Mouse (Mus musculus) heart, postnatal 4 days (tissue): Measurements from ENCODE around the gene 3110082J24Rik. TPM values are rescaled to one million over a fixed set of nuclear protein-coding genes. Genes with fewer than 3 reads are reported as not detected.

Source experiments
- DNase-seq: peaks from one replicate; pipeline ENCODE4 v3.0.0; 2021
- total RNA-seq, 2 experiments: library from RNA; stranded (reverse); gene quantifications; 2 replicates each; pipeline ENCODE4 v1.2.3; 2021

The 3110082J24Rik gene
- total RNA-seq = not detected

DNA sequence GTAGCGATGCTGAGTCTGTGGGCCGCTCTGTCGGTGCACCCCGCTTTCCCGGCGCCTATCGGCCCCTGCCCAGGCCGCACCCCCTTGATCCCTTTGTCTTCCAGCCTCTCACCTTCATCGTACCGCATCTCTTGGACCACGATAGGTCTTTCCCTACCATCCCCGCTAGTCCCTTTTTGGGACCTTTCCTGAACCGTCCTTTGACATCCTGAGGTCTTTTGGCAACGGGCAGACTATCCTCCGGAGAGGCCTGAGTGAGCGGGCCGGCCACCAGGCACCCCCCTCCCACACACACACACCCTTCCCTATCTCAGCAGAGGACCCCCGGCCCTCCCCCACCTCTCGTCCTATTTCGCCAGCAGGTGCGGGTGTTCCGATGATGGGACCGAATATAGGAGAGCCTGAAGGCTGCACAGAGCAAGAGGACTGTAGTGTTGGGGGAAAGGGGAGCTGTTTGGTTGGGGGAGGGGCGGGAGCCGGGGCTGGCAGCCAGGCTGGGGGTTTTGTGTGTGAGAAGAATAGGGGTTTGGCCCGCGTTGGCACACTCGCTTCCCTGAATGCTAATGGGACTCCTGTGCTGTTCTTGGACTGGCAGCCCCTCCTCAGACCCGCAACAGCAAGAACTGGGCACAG, at the start of gene 3110082J24Rik:
3110082J24Rik (minus strand) TSS at position 419 of the 633 bp plus-strand sequence.
- DNase-seq = no peak

DNA sequence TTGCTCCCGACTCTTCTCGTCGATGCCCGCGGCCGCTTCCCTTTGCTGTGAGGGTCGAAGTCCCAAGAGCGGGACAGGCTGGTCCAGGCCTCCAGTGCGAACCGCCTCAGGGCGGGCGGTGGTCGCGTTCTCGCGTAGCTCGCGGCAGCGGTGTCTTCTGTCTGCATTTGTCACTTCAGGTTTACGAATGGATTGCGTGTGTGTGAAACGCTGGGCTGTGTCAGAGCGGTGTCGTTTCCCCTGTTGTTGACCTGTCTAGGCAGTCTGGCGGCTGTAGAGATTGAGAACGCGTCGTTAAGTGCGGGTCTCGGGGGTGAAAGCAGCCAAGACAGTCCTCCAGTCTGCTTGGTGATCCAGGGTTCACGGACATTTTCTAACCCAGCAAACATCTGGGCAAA, 49.5 kb upstream of the 3110082J24Rik start:
- DNase-seq = no peak

DNA sequence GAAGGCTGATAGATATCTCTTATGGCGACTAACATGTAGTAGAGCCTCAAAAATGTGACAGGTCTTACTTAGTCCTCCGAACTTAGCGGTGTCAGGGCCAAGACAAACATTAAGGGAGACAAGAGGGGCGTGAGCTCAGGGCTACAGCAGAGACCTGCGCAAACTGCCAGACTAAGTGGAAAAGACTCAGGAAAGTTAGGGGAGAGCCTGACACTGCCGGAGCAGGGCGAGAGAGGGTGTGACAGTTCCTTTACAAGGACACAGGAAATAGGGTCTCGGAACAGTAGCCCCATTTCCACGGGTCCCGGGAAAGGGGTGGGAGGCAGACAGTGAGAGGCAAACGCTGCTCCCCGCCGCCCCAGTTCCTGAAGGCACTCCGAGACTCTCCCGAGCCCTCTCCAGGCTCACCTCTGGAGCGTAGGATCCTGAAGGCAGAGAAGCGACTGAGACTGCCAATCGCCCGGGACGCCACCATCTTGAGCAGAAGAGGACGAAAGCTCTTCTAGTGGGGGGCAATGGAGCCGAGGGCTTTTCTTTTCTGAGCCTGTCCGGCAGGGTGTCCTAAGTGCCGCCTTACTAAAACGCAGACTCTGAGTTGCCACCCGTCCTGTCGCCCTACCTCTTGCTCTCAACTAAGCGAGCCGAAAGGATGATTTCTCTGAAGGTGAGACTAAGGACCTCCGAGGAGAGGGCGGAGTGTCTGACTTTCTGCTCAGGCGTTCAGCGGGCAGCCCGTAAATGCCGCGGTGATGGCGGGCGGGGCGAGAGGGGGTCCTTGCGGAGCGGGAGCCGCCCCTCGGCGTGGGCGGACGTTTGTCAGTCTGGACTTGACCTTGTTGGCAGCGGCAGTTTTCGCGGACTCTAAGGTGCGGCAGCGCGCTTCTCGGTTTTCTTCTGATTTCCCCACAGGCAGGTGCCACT, 48.8 kb upstream of the 3110082J24Rik start, which contains the start of the genes Hadha and Hadhb:
Hadha (minus strand) TSS at position 689 of the 921 bp plus-strand sequence.
Hadhb (plus strand) TSS at position 775 of the 921 bp plus-strand sequence.
- DNase-seq = peak; percentile 96

DNA sequence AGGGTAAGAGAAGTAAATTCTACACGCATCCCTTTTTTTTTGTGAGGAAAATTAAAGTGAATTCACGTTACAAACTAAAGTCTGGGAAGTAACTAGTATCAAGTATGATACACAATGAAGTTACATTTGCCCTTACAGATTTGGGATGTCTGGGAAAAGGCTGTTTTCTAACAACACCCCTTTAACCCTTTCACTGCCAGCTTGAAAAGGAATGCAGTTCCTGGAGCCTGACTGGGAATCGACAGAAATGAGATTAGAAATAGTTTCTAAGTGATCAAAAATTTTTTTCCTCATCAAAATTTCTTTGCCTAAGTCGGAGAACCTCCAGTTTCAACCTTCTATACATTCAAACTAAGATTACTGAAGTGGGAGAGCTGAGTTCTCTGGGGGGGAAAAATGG, 48.1 kb upstream of the 3110082J24Rik start:
- DNase-seq = no peak

DNA sequence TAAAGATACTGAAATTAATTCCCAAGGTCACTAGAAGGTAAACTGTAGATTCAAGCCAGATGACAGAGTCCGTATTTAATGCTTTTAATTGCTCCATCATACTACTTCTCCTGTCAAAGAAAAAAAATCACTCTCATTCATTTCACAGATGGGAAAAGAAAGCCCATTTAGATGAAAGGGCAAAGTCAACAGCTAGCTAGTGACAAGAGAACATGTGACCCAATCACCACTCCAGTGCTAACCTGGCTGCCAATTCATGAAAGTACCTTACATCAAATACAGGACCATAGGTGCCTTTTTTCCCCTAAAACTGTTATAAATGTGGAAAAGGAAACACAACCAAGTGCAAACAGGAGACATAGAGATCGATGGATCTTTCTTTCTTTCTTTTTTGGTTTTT, 47.3 kb upstream of the 3110082J24Rik start:
- DNase-seq = no peak

DNA sequence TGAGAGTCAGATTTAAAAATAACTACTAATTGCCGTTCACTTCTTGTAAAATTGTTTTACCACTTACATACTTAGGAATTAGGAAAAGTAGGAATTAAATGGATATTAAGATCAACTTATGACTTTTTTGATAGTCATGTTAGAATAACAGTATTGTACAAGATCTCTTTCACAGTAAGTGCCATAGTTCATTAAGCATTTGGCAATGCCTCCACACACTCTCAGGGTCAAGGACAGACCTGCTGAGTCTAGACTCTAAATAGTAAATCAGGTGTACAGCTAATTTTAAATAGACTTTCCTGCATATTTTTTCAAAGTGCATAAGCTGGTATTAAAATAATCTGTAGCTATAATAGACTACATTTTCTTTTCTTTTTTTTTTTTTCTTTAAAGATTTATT, 46.5 kb upstream of the 3110082J24Rik start:
- DNase-seq = no peak

DNA sequence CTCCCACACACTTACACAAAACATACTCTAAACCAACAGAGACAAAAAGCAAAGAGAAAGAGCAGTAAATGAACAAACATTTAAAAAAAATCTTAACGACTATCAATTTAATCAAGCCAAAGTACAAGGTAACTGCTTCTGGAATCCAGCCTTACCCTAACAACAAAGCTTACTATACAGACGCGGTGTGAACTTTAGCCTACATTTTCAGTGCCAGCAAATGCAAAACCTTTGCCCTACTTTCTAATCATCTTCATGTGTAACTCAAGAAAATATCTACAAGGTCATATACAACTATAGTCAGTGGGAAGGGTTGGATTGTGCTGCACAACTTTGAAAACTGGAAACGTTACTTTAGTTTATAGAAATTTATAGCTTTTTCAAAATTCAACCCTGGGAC, 46.1 kb upstream of the 3110082J24Rik start:
- DNase-seq = peak; percentile 49

DNA sequence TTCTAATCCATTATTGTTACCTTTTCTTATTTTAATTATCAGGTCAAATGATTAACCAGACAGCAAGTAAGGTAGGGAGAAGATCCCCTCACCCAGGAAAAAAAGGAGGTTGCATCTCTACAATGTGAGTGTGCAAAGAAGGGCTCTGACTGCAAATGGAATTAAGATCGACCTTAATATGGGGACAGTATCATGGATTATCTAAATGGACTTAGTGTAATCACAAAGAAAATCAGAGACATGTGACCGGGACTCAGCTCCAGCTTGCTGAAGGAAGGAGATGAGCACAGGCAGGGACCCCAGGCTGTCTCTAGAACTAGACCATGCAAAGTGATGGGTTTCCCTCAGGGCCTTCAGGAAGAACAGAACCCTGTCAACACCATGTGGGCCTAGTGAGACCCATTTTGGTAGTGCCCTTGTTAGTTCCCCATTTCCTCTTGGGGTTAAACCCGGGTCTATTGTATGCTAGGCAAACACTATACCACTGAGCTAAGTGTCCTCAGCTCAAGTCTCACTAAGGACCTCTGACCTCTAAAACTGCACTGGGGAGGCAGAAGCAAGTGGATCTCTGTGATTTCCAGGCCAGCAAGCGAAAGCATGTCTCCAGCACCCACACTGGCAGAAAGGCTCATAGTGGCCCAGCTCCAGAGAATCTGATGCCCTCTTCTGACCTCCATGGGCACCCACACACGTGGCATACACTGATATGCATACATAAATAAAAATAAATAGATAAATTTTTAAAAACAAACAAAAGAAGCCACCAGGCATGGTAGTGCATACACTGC, 42.4 kb upstream of the 3110082J24Rik start:
- DNase-seq = no peak

DNA sequence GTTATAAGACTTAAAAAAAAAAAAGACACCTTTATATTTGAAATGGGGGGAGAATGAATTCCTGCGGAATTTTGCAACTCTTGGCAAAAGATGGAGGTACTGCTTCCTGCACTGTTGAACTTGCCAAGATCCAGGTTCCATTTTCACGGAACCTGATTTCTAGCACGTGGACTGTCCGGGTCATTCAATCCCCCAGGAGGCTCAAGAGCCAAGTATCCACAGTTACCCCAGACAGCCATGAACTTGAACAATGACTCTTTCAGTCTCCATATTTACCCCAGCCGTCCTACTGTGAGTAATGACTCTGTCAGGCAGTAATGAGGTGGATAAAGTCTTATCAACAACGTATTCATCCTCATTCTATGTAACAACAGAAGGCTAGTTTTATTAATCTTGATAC, 40.6 kb upstream of the 3110082J24Rik start:
- DNase-seq = no peak

DNA sequence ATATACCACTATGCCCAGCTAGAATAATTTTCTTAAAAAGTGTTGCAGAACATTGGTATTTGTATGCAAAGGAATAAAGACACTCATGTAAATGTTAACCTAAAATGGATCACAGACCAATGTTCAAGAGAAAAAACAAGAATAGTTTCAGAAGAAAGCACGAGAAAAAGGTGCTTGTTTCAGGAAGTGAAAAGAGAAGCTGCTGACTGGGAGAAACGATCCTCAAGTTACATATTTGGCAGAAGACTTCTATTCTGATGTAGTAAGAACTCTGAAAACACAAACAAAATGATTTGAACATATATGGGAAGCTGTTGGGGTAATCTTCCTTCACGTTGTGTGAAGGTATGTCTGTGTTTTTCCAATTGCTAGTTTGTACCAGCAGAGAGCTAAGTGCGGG, 32.3 kb upstream of the 3110082J24Rik start:
- no peak for DNase-seq

DNA sequence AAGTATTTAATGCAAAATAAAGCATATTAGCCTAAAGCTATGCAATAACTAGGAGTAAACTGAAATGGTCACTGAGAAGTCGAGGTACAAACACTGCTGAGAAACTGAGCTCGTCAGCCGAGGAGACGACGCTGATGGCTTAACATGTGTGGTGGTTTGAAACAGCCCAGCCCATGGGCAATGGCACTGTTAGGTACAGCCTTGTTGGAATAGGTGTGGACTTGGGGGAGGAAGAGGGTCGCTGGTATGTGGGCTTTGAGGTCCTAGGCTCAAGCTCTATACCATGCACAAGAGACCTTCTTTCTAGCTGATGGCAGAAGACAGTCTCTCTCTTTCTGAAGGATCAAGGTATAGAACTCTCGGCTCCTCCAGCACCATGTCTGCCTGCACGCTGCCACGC, 31.4 kb upstream of the 3110082J24Rik start:
- no peak for DNase-seq

DNA sequence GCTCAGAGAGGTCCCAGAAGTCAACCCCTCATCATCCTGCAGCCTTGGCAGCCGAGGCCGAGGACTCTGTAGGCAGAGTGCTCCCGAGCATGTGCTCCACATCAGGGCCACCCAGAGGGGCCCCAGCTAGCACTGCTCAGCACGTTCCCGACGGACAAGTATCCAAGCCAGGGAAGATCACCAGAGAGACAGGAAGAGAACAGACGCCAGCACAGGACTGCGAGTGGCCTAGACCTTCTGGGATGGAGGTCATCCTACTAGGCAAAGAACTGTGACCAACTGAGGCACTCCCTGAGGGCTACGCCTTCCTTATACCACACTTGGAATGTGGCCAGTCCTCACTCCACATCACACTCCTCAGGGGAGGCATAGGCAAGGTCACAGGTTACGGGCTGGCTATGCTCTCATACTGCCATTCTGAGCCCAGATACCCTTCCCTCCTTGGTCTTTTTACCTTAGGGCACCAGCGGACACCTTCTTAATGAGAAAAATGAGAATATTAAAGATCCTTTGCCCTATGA, 29.9 kb upstream of the 3110082J24Rik start:
- DNase-seq = no peak

DNA sequence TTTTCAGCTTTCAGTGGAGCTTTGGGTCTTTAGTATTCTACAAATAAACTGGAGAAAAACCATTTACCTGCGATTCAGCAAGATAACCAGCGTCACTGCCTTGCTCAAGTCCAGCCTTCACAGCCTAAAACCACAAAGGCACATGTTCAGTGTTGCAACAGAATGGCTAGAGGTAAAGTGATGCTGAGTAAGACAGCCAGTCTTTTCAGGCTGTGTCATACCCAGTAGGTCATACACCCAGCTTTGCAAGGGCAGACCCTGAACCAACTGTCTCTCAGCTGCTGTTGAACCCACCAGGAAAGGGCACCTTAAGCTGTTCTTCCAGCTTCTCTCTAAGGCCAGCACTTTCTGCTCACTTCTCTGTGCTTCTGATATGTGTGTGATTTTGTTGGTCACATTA, 26.3 kb upstream of the 3110082J24Rik start:
- no peak for DNase-seq

DNA sequence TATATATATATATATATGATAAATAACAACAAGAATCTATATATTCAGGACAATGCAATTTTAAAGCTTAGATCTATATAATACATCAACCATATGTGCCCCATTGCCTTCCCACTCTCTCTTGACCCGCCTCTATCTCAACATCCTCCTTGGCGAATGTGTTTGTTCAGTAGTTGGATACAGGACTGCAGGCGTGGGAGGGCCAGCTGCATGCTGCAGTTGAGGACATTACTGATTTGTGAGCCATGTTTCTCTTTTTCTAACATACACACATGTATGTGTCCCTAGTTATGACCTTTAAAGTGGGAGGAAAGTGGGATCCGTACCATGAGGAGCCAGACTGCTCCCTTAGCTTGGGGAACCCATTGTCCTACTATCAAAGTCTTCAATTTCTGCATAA, 25.4 kb upstream of the 3110082J24Rik start:
- DNase-seq = no peak

DNA sequence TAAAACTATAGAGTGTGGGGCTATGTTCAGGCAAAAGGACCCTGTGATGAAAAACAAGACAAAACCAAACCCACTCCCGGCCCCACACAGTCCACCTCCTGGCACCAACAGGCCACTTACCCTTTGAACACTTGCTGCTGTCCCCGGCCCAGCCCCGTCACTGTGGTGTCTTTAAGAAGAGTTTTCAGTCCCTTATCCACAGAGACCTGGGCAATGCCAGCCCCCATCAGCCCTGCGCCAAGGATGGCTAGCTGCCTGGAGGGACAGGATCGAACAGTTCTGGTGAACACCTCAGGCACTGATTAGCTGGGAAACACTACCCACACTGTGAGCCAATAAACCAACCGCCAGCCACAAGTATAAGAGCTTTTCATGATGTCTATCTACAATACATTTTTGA, 22.8 kb upstream of the 3110082J24Rik start:
- DNase-seq = no peak

DNA sequence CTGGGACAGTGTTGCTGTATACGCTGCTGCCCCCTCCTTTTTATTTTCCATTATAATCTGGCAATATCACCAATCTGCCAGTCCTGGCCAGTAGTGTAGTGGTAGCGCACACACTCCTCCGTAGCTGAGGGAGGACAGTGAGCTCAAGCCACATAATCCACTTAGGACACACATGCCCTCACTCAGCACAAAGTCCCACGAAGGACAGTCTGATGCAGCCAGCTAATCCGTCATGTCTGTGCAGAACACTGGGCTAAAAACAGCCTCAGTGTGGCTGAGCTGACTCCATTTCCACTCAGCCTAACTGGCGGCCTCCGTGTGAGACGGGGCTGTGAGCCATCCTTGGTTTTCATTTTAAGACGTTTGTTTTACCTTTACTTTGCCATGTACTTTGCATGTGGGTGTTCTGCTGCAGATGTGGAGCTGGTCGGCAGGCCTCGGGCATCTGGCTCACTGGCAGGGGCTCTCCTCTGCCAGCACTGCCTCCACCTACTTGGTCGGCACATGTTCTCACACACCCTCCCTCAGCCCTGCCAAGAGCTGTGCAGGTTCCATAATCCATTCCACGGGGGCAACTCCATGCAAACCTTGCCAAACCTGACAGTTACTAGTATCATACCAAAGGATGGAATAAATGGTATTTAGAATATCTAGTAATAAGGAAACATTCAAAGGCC, 22.2 kb upstream of the 3110082J24Rik start:
- DNase-seq = no peak

DNA sequence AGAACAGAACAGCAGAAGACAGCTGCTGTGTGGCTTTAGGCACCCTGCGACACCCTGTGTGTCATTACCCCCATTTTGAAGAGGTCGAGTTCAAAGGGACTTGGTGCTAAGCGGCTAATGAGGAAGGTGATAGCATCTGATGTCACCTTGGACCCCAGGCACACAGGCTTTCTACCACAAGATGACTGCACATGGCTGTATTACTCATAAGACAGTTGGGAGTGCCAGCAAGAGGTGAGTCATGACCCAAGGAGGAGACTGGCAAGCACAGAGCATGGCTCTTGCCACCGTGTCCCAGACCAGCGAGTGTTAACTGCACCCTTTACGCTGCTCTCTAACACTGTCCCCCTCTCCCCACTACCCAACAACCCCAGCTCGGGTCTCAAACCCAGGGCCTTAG, 20.9 kb upstream of the 3110082J24Rik start:
- DNase-seq = no peak

DNA sequence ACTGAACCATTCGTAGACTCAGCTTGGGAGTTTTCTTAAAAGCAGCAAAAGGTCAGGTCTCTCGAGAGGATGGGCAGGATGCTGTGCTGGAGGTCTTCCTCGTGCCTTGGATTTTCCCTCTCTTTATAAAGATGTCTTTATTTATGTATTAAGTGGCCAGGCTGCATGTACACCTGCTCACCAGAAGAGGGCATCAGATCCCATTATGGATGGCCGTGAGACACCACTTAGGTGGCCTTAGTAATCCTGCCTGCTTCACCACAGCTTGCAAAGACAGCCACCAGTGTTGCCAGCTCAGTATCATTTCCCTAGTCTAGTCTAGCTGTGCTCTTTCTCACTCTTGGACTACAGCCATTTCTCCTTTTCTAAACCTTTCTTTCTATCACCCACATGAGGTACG, 19.7 kb upstream of the 3110082J24Rik start:
- DNase-seq = no peak

DNA sequence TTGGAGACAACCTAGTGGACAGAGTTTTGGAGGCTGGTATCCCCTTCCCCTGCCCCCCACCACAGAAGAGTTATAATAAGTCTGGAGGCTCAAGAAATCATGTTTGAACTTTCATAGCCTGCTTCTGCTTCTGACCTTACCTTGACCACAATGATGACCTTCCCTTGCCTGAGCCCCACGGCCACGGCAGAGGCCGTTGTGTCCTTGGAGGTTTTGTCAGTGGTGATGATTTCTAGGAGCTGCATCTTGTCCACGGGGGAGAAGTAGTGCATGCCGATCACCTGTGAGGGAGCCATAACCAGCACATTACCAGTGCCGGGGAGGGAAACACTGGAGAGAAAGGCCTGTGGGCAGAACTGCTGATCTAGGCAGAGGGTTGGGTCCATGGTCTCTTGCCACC, 16.6 kb upstream of the 3110082J24Rik start:
- DNase-seq = no peak

DNA sequence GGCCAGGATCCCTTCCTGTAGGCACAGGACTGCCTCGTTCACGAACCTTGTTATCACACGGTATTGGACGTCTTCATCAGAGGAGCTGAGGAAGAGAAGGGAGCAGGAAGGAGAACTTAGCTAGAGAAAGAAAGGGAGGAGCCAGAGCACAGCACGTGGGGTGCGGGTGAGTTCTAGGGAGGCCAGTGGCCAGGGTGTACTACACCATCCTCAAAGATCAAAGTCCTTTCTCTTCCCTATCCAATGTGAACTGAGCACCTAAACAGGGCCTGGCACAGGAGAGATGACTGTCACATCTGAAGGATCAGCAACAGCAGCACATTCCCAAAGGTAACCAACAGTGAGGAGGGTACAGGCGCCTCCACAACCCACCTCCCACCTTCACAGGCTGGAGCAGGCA, 14.2 kb upstream of the 3110082J24Rik start:
- DNase-seq = no peak

DNA sequence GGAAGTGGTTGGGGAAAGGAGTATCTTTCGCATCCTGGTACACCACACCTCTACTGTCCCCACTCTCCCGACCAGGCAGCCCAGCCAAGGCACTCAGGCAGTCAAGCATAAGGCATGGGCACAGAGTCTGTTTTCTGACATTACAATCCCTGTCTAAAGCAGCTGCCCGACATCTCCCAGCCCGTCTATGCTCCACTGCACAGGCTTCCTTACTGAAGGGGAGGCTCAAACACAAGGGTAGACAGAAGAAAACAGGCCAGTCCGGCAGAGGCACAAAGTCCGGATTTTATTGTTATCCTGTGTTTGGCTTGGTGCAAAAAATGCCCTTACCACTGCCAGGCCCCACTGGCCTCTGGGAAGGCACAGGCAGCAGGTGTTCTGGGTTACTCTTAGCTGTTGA, 13.3 kb upstream of the 3110082J24Rik start:
- DNase-seq = no peak

DNA sequence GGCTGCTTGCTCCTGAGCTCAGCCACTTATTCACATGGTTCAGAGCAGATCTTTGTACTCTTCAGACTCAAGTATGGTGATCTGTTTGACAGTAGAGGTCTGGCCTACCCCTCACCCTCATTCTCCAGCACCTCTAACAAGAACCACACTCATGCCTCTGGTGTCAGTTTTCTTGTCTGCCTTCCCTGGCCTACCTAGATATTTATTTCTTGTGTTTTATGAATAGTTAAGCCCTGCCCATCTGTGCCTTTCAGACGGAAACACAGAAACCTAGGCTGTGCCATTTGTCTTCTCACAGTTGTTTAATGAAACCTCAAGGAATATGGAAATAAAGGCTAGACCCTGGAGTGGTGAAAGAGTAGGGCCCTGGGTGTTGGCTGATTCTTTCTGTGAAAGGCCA, 12.1 kb upstream of the 3110082J24Rik start:
- DNase-seq = no peak
